Mouse (Mus musculus) embryonic fibroblast, embryonic 13.5 days (primary cell): Measurements from ENCODE around the gene Ugt1a6b. TPM values are rescaled to one million over a fixed set of nuclear protein-coding genes. Genes with fewer than 3 reads are reported as not detected.

Source experiments
- H3K27ac ChIP-seq: 2 replicates; pipeline ENCODE4 v1.5.1; 2012; ENCODE audit warnings: low read length, control low read depth, inconsistent platforms; ENCODE audit not compliant: insufficient read depth
- H3K4me1 ChIP-seq: 2 replicates; pipeline ENCODE4 v1.6.1; 2011; ENCODE audit warnings: low read length; ENCODE audit not compliant: control insufficient read depth, insufficient read depth
- H3K4me3 ChIP-seq: 2 replicates; pipeline ENCODE4 v1.5.1; 2011; ENCODE audit warnings: mild to moderate bottlenecking, control low read depth, low read length; ENCODE audit not compliant: insufficient read depth
- CTCF ChIP-seq: IDR thresholded peaks from 2 replicates; pipeline ENCODE4 v1.5.1; 2011; ENCODE audit warnings: mild to moderate bottlenecking, control low read depth, low read length, moderate library complexity, borderline replicate concordance; ENCODE audit not compliant: insufficient read depth
- POLR2A ChIP-seq: IDR thresholded peaks from 2 replicates; pipeline ENCODE4 v1.6.1; 2011; ENCODE audit warnings: low read depth, mild to moderate bottlenecking, control low read depth, low read length, moderate library complexity
- polyA plus RNA-seq: library from polyadenylated mRNA; stranded (reverse); fragments of >200 nt; gene quantifications from 2 replicates; pipeline ENCODE4 v1.2.4, GENCODE M21; 2011; ENCODE audit warnings: low read depth; ENCODE audit not compliant: missing spikeins, insufficient read length

The Ugt1a6b gene
- polyA plus RNA-seq, 1 experiment: 1.8 TPM

DNA sequence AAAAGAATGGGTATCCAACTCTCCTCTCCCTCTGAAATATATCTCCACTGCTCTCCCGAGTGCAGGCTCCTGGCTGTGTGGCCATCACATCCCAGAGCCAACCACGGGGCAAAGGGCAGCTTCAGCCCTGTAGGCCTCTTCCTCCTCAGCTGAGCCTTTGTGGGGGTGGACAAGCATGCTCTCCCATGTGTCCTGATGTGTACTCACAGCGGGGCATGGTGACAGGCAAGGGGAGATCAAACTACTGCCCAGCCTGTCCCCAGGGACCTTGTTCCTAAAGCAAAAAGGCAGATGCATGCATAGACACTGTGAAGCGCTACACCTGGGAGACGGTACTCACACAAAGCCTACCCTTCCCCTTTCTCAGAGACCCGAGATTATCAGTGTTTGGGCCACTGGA, 157.1 kb downstream of the Ugt1a6b start:
- H3K4me1 ChIP-seq: peaks cover 13% of the 10 kb centered on the region
- TF ChIP-seq POLR2A: no peak
- no peak for TF ChIP-seq CTCF

DNA sequence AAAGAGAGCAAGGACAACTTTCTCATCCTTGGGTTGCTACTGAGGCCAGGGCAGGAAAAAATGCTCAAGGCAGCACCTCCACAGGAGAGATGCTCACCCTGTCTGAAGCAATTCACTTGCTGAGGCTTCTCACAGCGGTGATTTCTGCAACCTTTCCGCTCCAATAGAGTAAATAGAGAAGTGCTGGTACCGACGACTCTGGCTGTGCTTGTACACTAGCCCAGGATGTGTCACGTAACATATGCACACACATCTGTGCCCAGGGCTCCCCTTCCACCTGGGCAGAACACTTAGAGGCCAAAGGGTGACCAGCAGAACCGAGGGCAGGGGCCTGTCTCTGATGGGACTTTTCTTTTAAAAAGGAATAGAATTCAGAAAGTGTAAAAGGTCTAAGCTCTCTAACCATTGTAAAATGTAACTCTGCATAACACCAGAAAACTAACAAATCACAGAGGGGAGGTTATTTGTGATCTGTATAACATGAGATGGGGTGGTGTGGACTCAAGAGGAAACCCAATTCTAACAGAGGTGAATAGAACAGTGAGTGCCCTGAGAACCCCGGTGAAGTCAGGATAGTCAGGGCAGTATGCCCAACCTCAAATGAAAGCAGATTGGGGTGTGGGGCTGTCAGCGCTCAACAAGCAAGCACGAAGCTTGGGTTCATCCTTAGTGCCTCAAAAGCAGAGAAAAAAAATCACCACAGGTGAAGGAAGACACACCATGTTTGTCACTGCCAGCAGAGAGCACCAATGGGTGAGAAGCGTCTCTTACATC, 157.7 kb downstream of the Ugt1a6b start:
- Histone ChIP-seq H3K4me1 (peaks cover 13% of the 10 kb centered on the region), H3K27ac (no peak overlapping the region), H3K4me3 (no peak overlapping the region)
- no peak for TF ChIP-seq POLR2A

More for the DNA sequence above, 157.1 kb downstream of the Ugt1a6b start:
- Histone ChIP-seq H3K4me3 (no peak overlapping the region), H3K27ac (no peak overlapping the region)

DNA sequence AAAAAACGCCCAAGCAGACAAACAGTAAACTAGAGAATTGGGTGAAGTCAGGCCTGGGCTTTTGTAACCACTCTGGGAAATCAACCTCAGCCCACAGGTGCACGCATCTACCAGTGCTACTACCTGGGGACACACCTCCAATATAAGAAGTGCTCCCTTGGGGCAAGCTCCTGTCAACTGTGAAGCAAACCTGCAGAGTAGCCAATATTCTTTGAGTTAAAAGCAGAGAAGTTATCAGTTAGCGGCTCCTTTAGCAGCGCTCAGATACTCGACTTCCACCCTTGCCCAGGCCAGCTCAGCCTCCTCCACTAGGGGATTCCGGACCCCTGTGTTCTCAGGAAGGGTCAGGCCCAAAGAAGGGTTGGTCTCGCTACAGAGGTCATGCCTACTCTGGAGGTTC, 158.7 kb downstream of the Ugt1a6b start:
- peaks cover 13% of the 10 kb centered on the region for H3K4me1 ChIP-seq
- TF ChIP-seq POLR2A (no peak), CTCF (no peak)
- H3K27ac ChIP-seq: no peak overlapping the region
- no peak overlapping the region for H3K4me3 ChIP-seq

DNA sequence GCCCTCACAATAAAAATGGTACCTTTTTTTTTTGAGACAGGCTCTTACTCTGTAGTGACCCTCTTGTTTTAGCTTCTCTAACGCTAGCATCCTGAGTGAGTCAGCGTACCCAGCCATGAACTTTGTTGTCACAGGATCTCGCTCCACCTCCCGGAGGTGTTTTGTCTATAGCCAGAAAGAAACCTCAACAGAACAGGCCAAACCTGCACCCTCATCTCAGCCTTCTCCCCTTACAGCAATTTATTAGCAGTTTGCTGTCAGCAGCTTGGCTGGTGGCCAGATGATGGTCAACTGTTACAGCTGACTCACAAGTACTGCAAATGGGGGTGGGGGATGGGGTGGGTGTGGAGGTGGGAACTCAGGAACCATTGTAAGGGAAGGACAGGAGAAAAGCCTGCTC, 159.2 kb downstream of the Ugt1a6b start:
- TF ChIP-seq CTCF (no peak), POLR2A (no peak)
- no peak overlapping the region for H3K4me3 ChIP-seq
- no peak overlapping the region for H3K27ac ChIP-seq
- H3K4me1 ChIP-seq: peaks cover 13% of the 10 kb centered on the region

DNA sequence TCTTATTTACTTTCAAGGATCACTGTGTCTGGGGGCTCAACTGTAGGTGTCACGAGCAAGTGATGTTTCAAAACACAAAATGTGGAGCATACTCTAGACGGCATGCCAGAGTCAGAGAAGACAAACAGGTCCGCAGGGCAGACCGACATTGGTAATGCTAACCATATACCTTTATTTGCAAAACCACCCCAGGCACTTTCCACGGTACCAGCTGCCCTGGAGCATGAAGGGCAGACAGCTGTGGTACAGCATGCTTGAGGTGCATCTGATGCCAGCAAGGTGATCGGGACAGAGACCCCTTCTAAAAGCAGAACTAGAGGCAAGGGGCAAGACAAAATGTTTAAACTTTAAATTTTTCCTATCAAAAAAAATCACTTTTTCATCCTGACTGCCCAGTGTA, 159.9 kb downstream of the Ugt1a6b start:
- TF ChIP-seq CTCF: no peak
- no peak for TF ChIP-seq POLR2A
- H3K27ac ChIP-seq: peak overlapping the region; percentile 5; the same call in 1 of the 2 replicates
- peaks cover 13% of the 10 kb centered on the region for H3K4me1 ChIP-seq
- no peak overlapping the region for H3K4me3 ChIP-seq

DNA sequence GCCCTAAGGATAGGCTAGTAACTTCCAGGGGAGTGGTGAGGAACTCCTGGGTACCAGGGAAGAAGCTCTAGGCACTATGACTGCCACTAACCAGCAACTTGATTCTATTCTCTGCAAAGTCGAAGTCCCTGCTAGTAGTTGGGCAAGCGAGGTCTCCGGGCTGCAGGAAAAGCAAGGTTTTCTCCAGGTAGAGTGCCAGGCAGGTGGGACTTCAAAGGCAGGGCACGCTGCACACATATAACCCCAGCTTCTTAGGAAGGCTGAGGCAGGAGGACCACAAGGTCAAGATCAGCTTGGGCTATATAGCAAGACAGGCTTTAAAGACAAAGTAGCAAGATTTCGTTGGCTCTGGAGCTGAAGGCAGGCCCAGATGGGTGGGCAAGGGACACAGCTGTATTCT, 160.7 kb downstream of the Ugt1a6b start:
- Histone ChIP-seq H3K27ac (no peak overlapping the region), H3K4me1 (peaks cover 13% of the 10 kb centered on the region), H3K4me3 (no peak overlapping the region)
- TF ChIP-seq CTCF: no peak
- TF ChIP-seq POLR2A: no peak

DNA sequence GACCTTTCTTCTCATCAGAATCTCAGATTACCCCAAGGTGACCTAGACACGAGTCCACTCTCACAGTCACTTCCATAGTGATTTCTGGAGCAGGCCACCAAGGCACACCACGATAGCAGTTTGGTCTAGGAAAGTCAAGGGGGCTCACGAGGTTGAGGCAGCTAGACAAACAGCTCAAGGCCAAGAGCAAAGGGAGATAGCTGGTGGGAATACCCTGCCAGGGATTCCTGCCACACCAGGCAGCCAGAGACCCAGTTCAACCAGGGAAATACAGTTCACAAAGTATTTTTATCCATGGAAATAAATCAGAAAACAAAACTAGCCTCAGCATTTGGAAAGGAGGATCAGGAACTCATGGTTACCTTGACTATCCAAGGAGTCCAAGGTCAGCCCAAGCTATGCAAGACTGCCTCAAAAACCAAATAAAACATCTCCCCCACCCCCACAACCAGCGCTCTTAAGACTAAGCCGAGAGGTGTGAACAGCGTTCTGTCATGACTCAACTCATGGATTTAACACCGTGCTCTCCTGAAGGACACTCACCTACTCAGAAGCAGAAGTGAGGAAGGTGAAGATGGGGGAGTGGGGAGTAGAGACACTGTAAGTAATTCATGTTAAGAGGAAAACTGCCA, 161.3 kb downstream of the Ugt1a6b start:
- TF ChIP-seq POLR2A: no peak
- TF ChIP-seq CTCF: no peak
- H3K4me1 ChIP-seq: peaks cover 13% of the 10 kb centered on the region
- no peak overlapping the region for H3K27ac ChIP-seq
- no peak overlapping the region for H3K4me3 ChIP-seq

DNA sequence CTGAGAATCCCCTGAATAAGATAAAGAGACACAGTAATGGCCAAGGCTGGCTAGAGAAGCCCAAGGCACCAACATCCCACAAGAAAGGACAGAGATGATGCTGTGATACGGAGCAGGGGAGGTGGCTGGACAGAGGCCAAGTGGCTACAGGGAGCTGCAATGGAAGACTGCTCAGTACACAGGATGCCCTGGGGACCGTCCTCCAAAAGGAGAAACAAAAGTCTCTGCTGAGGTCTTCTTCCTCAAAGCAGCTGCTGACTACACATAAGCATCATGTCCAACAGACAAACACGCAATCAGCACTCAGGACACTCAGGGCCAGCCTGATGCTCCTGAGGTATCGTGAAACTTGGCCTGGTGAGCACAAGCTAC, 161.8 kb downstream of the Ugt1a6b start:
- no peak for TF ChIP-seq CTCF
- TF ChIP-seq POLR2A: no peak
- Histone ChIP-seq H3K4me3 (no peak overlapping the region), H3K27ac (no peak overlapping the region), H3K4me1 (peaks cover 13% of the 10 kb centered on the region)

DNA sequence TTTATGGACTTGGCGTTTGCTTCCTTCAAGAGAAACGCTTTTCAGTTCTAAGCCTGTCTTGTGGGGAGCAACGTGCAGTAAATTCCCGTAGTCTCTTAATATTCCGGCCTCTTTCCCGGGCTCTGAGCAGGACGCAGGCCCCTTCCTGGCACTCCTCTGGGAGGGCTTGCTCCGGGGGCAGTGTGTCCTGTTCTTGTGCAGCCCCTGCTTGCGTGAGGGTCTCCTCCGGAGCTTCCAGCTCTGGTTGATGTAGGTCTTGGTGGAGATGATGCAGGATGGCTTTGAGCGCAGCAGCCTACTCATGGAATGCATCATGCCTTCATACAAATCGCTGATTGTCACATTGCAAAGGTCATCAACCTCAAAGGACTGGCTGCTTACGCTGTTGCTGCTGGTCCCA, 163.1 kb downstream of the Ugt1a6b start:
- Histone ChIP-seq H3K4me1 (peaks cover 13% of the 10 kb centered on the region), H3K27ac (no peak overlapping the region), H3K4me3 (no peak overlapping the region)
- TF ChIP-seq CTCF (no peak), POLR2A (no peak)

DNA sequence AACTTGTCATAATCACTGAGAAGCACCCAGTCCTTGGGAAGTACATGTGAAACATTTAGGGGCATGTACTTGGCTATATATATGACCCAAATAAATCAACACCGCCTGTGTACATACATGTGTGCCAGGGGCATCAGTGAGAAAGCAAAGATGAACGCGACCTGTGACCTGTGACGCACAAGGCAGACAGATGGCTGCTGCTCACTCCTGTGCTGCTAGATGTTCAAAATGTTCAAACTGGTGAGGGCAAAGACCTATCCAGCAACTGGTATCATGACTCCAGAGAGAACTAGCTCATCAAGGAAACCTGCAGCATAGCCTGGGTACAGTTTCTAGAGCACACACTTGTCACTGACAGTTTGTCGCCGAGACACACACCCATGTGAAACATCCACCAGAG, 164.4 kb downstream of the Ugt1a6b start:
- H3K27ac ChIP-seq: no peak overlapping the region
- H3K4me1 ChIP-seq: peaks cover 6% of the 10 kb centered on the region
- TF ChIP-seq POLR2A (no peak), CTCF (no peak)
- no peak overlapping the region for H3K4me3 ChIP-seq

DNA sequence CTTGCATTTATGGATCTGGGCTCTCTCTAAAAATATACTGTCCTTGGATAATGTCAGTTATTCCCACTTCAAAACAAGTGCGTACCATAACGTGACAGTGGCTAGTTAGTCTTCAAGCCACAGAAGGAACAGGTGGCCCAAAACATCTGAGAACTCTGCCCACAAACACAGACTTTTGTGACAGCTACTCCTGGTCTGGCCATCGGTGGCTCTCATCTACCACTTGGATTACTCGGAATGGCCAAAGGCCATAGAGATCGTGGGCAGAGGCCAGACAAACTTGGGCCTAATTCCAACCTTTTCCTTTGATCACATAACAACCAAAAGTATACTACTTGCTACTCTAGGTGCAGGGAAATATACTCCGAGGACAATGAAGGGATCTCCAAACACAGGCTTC, 165.0 kb downstream of the Ugt1a6b start:
- TF ChIP-seq CTCF (no peak), POLR2A (no peak)
- no peak overlapping the region for H3K4me3 ChIP-seq
- no peak overlapping the region for H3K27ac ChIP-seq
- 0 out of 2 replicates have a peak, but pooled peaks cover under 1% of the 10 kb centered on the region for H3K4me1 ChIP-seq

Other genes with a start within 250 kb of the Ugt1a6b start
- gene Dgkd, start 250.0 kb upstream of the Ugt1a6b start, polyA plus RNA-seq: 25.8 and 34.0 TPM in 2 replicates
- gene Usp40, start 94.7 kb upstream of the Ugt1a6b start, polyA plus RNA-seq: 40.6 and 44.4 TPM in 2 replicates
- not detected in 2 replicates for gene Ugt1a10, start 47.9 kb upstream of the Ugt1a6b start, polyA plus RNA-seq
- gene Ugt1a9, start 32.5 kb upstream of the Ugt1a6b start, polyA plus RNA-seq: not detected in 2 replicates
- not detected in 2 replicates for gene Ugt1a8, start 15.4 kb upstream of the Ugt1a6b start, polyA plus RNA-seq
- gene Ugt1a7c, start 8.2 kb upstream of the Ugt1a6b start, polyA plus RNA-seq: 8.0 and 11.2 TPM in 2 replicates
- gene Ugt1a6a, start 31.6 kb downstream of the Ugt1a6b start, polyA plus RNA-seq: 16.4 and 20.8 TPM in 2 replicates
- 0.39 TPM in 1 of 2 replicates, not detected in the other for gene Ugt1a5, start 62.8 kb downstream of the Ugt1a6b start, polyA plus RNA-seq
- not detected in 2 replicates for gene Ugt1a2, start 97.3 kb downstream of the Ugt1a6b start, polyA plus RNA-seq
- 3.0 and 3.9 TPM in 2 replicates for gene Dnajb3, start 102.5 kb downstream of the Ugt1a6b start, polyA plus RNA-seq
- gene Ugt1a1, start 108.7 kb downstream of the Ugt1a6b start, polyA plus RNA-seq: not detected in 2 replicates
- gene Mroh2a, start 123.7 kb downstream of the Ugt1a6b start, polyA plus RNA-seq: not detected in 2 replicates
- gene Hjurp, start 174.4 kb downstream of the Ugt1a6b start, polyA plus RNA-seq: 106 and 122 TPM in 2 replicates
- gene Trpm8, start 174.4 kb downstream of the Ugt1a6b start, polyA plus RNA-seq: not detected in 2 replicates